In the genomic region with DNA sequence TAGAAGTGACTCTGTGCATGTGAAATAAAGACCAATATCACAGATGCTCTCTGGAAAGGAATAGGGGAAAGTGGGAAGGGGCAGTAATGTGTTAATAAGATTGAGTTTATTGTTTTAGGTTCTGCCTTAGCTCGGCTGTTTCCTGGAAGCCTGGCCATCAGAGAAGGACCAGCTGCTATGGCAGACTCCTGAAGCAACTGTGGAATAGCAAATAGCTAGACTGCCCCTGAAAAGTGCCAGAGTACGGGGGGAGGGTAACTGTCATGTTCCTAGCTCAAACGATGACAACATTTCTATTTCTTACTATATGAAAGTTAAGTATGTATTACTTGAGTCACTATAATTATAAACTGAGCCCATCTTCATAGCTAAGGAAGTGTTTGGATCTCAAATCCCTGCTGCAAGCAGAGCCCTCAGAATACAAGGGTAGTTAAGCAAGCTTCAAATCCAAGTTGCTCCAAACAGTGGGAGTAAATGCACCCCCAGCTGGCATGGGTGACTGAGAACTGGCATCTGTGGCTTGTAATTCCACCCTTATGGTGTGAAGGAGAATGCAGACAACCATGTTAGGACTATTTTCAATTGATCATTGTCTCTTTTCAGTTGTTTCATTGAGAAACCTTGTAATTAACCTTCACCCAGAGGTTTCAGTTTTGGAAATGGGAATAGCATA, we compare ENCODE assay signal across 14 mouse cellular contexts.
DNase-seq lines count a peak whose midpoint lies in the region; ATAC-seq lines count a peak whose summit lies in the region.
"Had no signal": no experiment of that assay in that cellular context is flagged by ENCODE, and none has a peak within 500 bp of the region (broad histone marks: within the 10 kb centered on the region; RNA-seq: fewer than 3 reads in every experiment).

No protein-coding gene starts in this region.

- peak; percentile 92 for ATAC-seq in forebrain, embryonic 15.5 days (replicated peaks)
- ATAC-seq in forebrain, embryonic 12.5 days (ENCODE audit: low FRiP score): no peak
- ATAC-seq in liver, embryonic 11.5 days (replicated peaks; ENCODE audit: low FRiP score): no peak
- ATAC-seq: intestine, embryonic 15.5 days had no signal

- peak; percentile 7 to 17 for DNase-seq in frontal cortex, postnatal 25 days (ENCODE audit: low spot score in 2 of 2)
- DNase-seq in left cerebral cortex, adult 11 months (ENCODE audit: low spot score): peak; percentile 29
- peak; percentile 6 to 20 for DNase-seq in right cerebral cortex, postnatal 36 days (ENCODE audit: low spot score in 2 of 2)
- DNase-seq in urinary bladder, postnatal 25 days (ENCODE audit: low spot score): no peak
- no peak for DNase-seq in liver, embryonic 11.5 days (ENCODE audit: low spot score)
- no peak for DNase-seq in urinary bladder, postnatal 36 days (ENCODE audit: low spot score in 2 of 2)
- DNase-seq: heart, postnatal 36 days; kidney, postnatal 4 days; thymus, adult 2 months had no signal

- H3K9ac ChIP-seq in forebrain, embryonic 15.5 days (replicated peaks): no peak overlapping the region
- no peak overlapping the region for H3K9ac ChIP-seq in forebrain, embryonic 12.5 days
- H3K9ac ChIP-seq in liver, embryonic 11.5 days (ENCODE audit: low read depth, low read length): no peak overlapping the region
- H3K9ac ChIP-seq: intestine, embryonic 15.5 days; liver, embryonic 14.5 days had no signal

- 57% methylated on average over 3 of the region's 3 CpGs for WGBS in forebrain, embryonic 15.5 days
- 70% methylated on average over 3 of the region's 3 CpGs for WGBS in forebrain, embryonic 12.5 days
- 70% methylated on average over 3 of the region's 3 CpGs for WGBS in liver, embryonic 11.5 days

- no peaks in the 10 kb centered on the region for H3K36me3 ChIP-seq in forebrain, embryonic 15.5 days
- no peaks in the 10 kb centered on the region for H3K36me3 ChIP-seq in forebrain, embryonic 12.5 days (replicated peaks)
- no peaks in the 10 kb centered on the region for H3K36me3 ChIP-seq in liver, embryonic 11.5 days (ENCODE audit: control insufficient read depth, insufficient read depth, low read length)
- H3K36me3 ChIP-seq: intestine, embryonic 15.5 days had no signal

- no peaks in the 10 kb centered on the region for H3K4me1 ChIP-seq in forebrain, embryonic 15.5 days
- no peaks in the 10 kb centered on the region for H3K4me1 ChIP-seq in forebrain, embryonic 12.5 days
- no peaks in the 10 kb centered on the region for H3K4me1 ChIP-seq in liver, embryonic 11.5 days (replicated peaks; ENCODE audit: control insufficient read depth, insufficient read depth, low read length)
- H3K4me1 ChIP-seq: intestine, embryonic 15.5 days had no signal

- H3K27me3 ChIP-seq in forebrain, embryonic 15.5 days: no peaks in the 10 kb centered on the region
- H3K27me3 ChIP-seq in forebrain, embryonic 12.5 days: no peaks in the 10 kb centered on the region
- no peaks in the 10 kb centered on the region for H3K27me3 ChIP-seq in liver, embryonic 11.5 days (replicated peaks; ENCODE audit: control insufficient read depth, insufficient read depth, low read length)
- H3K27me3 ChIP-seq: intestine, embryonic 15.5 days had no signal

- no peak overlapping the region; the same call in 1 of the 2 replicates for H3K27ac ChIP-seq in forebrain, embryonic 15.5 days (replicated peaks)
- H3K27ac ChIP-seq in forebrain, embryonic 12.5 days: no peak overlapping the region
- H3K27ac ChIP-seq in liver, embryonic 11.5 days (ENCODE audit: low read depth, low read length): no peak overlapping the region
- H3K27ac ChIP-seq: intestine, embryonic 15.5 days; liver, embryonic 14.5 days; macrophage had no signal

- no peak overlapping the region for H3K4me2 ChIP-seq in forebrain, embryonic 15.5 days (replicated peaks)
- H3K4me2 ChIP-seq in forebrain, embryonic 12.5 days: no peak overlapping the region
- no peak overlapping the region for H3K4me2 ChIP-seq in liver, embryonic 11.5 days
- H3K4me2 ChIP-seq: intestine, embryonic 15.5 days had no signal

- no peak overlapping the region for H3K4me3 ChIP-seq in forebrain, embryonic 15.5 days
- no peak overlapping the region for H3K4me3 ChIP-seq in forebrain, embryonic 12.5 days (replicated peaks)
- H3K4me3 ChIP-seq in liver, embryonic 11.5 days (ENCODE audit: low read depth, low read length): no peak overlapping the region
- H3K4me3 ChIP-seq: intestine, embryonic 15.5 days had no signal

- H3K9me3 ChIP-seq in forebrain, embryonic 15.5 days: no peaks in the 10 kb centered on the region
- no peaks in the 10 kb centered on the region for H3K9me3 ChIP-seq in forebrain, embryonic 12.5 days
- no peaks in the 10 kb centered on the region for H3K9me3 ChIP-seq in liver, embryonic 11.5 days (ENCODE audit: control insufficient read depth, low read length)
- H3K9me3 ChIP-seq: intestine, embryonic 15.5 days had no signal

Comparison
In these comparisons a context has a peak if more than half of its experiments do, and no peak if none do; other contexts are left out.
1. DNase-seq: peak in frontal cortex, postnatal 25 days (2 of 2), left cerebral cortex, adult 11 months (single experiment) and right cerebral cortex, postnatal 36 days (2 of 2); none in urinary bladder, postnatal 25 days (single experiment), liver, embryonic 11.5 days (single experiment) and urinary bladder, postnatal 36 days (0 of 2).